Mouse (Mus musculus) left cerebral cortex, adult 9 months (tissue): Measurements from ENCODE around the gene Coa7.

Experiments used
- DNase-seq, 2 experiments: peaks; one replicate each; pipeline ENCODE4 v3.0.0; 2022; ENCODE audit warnings: low spot score in 2 of 2

Gene Coa7

DNA sequence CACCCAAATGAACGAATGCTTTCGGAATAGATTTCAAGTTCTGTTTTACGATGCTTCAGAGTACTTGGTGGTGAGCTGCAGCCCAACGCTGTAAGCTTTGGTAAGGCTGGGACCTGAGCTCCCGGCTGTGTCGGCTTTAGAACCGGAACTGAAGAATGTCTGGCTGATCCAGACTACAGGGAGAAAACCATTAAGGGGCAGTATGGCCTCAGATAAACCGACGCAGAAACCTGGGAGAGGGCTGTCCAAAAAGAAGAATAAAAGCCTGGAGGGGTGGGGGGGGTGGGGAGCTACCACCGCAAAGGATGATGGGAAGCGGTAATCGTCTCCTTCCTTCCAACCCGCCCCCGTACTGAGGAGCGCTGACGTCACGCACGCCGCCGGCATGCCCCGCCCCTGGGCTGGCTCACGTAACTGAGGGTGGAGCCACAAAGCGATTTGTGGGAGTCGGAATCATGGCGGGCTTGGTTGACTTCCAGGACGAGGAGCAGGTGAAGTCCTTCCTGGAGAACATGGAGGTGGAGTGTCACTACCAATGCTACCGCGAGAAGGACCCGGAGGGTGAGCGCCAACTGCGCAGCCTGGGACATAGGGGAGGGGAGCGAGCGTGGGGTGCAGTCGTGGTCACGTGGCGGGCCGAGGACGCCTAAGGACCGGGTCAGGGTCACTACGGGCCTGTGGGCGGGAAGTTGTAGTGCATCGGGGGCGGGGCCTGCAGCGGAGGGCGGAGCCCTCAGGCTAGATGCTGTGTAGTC is at the start of gene Coa7:
TSS of gene Coa7 (plus strand) at position 411 of the 755 bp plus-strand sequence.
- DNase-seq = peak; percentile 91 to 97

DNA sequence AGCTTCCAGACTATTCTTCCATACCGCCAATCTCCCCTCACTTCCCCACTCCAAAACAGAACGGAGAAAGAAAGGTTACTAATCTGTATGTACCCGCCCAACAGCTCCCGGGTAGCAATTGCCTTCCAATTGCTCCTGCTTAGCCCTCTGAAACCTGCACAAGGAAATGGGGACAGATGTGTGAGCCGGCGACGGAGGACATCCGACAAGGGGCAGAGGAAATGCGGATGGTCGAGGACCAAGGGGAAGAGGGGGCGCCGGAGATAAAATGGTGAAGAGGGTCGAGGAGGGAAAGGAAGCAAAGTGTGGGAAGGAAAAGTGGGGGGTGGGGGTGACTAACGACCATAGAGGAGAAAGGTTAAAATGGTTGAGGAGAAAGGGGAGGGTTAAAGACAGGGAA is 27.7 kb upstream of the Coa7 start:
- DNase-seq = no peak

DNA sequence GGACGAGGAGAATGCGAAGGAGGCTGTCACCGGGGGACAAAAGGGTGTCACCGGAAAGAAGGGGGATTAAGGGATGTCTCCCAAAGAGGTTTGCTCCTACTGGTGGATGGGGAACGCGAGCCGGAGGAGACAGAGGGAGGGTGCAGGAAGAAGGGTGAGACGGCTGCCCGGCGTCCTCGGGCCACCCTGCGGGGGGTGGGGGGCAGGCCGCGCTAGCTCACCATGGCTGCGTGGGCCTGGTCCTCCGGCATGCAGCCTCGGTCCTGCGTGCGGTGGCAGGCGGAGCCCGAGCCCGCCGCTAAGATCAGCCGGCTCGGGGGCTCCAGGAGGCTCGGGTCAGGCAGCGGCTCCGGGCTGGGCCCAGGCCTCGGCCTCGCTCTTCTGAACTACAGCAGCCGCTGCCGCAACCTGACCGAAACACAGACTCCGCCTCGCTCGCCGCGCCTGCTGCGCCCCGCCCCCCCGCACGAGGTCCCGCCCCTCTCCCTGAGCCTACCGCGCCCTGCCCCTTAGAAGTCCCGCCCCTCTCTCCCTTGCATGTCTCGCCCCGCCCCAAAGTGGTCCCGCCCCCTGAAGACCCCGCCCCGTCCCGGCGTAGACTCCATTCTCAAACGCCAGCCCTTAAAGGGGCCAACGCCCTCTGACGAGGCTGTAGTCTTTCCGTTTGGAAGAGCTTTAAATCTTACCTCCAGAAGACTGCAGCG is 27.1 kb upstream of the Coa7 start, which contains the start of gene Zyg11b:
TSS of gene Zyg11b (minus strand) at position 427 of the 704 bp plus-strand sequence.
- peak; percentile 59 to 75 for DNase-seq

DNA sequence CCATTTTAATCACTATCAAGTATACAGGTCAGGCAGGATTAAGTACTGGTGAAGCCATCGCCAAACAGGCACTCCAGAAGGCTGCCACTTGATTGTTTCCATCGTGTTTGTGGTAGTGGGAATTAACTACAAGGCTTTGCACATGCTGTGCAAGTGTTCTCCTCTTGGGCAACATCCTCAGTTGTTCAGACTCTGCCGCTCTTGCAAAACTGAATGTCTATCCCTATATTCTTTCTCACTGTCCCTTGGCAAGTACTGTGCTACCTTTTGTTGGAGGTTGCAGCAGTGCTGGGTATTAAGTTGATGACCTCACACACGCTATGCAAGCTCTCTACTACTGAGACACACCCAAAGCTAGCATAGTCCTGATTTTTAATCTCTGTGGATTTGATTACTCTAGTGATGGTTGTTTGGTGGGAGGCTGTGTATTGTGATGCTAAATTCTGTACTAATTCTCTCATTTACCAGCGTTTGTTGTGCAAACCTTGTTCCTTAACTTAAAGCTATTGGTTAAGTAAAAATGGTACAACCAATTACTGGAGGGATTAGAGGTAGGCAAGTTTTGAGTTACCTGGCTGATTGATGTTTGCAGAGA is 25.5 kb upstream of the Coa7 start:
- DNase-seq = no peak

DNA sequence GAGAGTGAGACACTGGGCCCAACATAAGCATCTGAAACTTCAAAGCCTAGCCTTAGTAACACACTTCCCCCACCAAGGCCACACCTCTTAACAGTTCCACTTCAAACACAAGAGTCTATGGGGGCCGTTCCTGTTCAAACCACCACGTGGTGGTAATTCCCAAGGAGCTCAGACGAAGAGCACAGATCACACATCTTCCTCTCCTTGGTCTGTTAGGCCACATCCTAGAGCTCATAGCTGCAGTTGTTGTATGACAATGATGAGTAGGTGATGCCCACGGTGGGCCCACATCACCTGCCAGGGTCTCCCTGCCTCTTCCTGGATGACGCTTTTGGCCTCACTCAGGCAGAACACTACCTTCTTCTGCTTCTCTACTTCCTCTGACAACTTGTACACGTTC is 17.2 kb upstream of the Coa7 start:
- no peak for DNase-seq

DNA sequence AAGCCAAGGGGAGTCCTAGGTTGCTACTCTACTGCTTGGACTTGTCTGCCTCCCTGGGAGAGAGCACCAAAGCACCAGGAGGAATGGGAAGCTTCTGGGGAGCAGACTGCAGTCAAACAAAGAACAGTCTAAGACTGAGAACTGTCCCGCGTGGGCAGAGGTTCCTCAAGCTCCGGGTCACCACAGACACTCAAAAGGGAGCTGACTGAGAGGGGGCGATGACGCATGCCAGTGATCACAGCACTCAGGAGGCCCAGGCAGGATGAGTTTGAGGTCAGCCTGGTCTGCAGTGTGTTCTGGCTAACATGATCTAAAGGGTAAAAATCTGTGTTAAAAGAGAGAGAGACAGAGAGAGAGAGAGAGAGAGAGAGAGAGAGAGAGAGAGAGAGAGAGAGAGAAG is 13.9 kb upstream of the Coa7 start:
- DNase-seq = no peak

DNA sequence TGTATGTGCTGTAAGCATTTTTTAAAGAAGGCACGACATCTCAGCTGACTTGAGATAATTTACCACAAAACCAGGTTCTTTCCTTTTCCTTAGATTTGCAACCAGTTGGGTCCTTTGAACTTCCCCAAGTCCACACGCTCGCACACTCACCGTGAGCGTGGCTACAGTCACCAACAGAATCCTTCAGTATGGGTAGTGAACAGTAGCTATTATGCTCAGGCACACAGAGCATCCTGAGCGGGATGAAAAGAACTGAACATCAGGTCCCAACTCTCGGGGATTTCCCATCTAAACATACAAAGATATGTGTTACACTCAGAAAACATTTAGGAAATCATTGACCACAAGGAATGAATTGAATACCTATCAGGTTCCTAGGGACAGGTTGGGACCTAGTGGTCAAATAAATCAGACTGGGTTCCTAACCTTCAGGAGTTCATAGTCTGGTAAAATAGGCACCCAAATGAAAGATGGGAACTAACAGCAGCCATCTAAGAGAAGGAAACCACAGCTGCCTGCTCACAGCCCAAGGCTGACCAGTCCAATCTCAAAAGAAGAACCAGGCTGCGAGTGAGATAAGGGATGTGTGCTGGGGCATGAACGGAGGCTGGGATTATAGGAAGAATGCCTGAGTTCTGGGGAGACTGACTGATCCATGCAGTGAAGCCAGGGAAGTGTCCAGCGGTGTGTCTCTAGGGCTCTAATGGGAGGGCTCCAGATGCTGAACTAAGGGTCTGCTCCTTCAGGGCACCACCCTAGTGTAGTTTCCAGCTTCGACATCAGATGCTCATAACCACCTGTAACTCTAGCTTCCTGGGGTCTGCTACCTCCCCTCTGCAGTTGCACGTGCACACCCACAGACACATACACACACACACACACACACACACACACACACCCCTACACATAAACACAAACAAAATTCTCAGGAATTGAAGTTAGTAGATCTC is 10.0 kb upstream of the Coa7 start:
- no peak for DNase-seq

DNA sequence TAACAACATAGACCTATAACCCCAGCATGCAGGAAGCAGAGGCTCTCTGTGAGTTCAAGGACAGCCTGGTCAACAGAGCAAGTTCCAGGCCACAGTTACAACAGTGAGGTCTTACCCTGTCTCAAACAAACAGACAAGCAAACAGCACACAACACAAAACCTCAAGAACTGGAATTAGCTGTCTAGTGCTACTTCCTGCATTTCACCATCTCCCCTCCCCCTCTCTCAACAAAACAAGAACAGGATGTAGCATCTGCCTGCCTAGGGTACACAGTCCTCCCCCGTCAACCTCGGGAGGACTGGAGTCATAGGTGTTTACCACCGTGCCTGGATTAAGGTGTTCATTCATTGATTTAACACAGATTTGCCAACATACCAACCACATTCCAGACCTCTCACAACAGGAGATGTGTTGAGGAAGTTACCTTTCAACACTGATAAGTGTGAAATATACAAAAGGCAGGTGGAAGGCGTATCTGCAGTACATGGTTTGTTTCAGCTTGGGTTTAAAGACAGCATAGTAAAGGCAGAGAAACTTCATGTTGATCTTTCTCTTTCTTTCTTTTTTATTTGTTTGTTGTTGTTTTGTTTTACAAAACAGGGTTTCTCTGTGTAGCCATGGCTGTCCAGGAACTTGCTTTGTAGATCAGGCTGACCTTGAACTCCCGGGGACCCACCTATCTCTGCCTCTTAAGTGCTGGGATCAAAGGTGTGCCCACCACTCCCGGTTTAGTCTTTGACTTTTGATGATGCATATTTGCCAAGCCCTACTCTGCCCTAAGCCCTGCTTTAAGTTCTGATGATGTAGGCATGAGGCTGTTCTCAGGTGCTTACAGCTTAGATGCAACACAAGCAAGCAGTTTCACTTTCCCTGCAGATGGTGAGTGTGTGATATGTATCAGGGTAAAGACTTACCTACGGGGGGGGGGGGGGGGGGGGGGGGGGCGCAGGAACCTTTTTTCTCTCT is 9.0 kb upstream of the Coa7 start:
- no peak for DNase-seq

DNA sequence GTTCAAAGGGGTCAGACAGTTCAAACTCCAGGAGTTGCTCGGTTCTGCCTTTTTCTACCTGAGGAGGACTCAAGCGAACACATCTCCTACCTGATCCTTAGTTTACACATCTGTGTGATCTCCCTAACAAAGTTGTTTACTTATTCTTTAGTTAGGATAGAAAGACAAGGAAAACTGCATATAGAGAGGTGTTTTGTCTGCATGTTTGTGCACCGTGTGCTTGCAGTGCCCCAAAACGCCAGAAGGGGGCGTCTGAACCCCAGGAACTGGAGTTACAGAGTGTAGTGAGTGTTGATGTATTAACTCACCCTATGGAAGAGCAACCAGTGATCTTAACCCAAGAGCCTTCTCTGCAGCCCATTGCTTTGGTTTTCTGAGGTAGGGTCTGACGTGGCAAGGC is 8.2 kb upstream of the Coa7 start:
- no peak for DNase-seq

DNA sequence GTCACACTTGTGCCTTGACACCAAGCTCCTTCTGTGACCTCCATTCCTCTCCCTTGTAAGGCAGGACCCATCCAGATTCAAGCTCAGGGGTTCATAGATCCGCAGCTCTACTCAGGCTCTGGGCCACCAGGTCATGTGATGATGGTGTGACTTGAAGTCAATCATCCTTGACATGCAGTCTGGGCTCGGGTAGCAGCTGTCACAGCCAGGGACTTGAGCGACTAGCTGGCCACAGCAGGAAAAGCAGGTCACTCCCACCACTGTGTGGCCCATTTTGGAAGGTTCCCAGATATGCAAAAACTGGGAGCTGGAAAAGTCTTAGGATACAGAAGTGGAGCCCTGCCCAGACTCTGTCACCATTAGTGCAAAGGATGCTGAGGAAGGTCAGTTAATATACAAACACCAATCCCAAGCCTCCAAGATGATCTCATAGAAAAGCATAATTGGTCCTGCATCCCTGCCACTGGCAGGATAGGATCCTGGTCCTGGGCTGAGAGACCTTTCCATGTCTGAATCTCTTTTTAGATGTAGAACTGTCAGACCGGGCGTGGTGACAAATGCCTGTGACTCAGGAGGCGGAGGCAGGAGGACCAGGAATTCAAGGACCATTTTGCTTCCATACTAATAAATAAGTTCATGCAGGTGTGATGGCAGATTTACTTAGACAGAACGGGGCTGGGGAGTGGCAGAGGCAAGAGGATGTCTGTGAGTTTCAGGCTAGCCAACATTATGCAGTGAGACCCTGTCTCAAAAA is 7.1 kb upstream of the Coa7 start:
- no peak for DNase-seq

DNA sequence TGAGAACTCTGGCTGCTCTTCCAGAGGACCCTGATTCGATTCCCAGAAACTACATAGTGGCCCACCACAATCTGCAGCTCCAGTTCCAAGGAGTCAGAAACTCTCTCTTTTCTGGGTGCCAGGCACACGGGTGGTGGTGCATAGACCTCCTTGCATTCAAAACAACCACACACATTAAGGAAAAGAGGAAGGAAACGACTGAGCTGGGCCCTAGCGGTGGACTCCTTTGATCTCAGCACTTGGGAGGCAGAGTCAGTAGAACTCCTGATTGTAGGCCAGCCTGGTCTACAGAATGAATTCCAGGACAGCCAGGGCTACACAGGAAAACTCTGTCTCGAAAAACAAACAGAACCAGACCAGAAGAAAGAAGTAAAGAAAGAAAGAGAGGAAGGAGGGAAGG is 4.4 kb upstream of the Coa7 start:
- no peak for DNase-seq

DNA sequence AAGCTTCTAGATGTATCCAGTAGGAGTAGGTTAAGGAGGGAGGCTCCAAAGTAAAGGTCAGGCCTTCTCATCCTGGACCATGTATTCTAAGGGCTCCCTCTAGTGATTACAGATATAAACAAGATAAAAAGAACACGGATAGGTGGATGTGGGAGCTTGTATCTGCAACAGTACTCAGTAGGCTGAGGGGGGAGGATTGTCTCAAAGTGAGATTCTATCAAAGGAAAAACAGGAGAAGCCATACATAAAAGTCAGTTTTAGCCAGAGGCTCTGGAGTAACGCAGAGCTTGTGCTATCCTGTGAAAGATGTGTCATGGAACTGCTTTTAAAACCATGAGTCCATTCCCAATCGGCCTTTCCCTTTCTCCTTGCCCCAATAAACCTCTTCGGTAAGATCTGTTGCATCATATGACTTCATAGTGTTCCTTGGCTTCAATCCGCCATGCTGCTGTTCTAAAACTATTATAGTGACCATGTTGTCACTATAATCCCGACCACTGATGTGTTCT is 815 bp upstream of the Coa7 start:
- peak in 1 of 2 experiments; percentile 49 for DNase-seq

DNA sequence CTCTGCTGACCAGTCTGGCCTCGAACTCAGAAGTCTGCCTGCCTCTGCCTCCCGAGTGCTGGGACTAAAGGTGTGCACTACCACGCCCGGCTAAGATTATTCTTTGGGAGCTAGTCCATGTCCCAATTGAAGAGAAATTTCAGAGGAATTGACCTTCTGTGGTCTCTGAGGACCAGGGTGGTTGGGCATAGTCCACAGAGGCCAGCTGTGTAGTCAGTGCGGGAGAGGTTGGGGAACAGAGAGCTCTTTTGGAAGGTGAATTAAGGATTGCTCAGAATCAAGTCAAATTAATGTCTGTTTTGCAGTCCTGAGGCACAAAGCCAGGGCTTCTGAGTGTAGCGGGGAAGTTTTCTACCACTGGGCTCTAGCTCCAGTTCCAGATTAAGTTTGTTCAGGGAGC is 1.9 kb downstream of the Coa7 start:
- DNase-seq = no peak

DNA sequence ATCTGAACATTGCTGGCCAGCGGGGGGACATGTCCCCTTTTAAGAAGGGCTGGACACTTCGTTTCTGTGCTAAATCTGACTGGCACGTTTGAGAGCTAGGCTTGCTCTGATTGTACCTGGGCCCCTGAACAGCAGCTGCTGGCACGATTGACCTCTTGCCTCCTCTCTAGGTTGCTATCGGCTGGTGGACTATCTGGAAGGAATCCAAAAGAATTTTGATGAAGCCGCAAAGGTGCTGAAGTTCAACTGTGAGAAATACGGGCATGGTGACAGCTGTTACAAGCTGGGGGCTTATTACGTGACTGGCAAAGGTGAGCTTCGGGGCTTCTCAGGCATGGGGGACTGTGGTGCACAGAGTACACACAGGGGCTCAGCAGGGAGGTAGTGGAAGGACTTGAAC is 4.1 kb downstream of the Coa7 start:
- no peak for DNase-seq

DNA sequence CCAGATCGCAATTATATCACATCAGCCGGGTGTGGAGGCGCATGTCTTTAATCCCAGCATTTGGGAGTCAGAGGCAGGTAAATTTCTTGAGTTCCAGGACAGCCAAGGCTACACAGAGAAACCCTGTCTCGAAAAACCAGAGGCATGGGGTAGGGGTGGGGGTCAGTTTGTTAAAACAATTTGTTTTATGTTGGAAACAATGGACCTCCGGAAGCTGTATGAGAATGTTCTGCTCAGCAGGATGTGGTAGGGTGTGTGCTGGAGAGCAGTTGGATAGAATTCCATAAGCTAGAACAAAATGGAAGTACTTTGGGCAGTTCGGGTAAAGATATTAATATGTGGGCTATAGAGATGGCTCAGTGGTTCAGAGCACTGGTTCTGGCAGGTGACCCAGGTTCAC is 7.5 kb downstream of the Coa7 start:
- no peak for DNase-seq

DNA sequence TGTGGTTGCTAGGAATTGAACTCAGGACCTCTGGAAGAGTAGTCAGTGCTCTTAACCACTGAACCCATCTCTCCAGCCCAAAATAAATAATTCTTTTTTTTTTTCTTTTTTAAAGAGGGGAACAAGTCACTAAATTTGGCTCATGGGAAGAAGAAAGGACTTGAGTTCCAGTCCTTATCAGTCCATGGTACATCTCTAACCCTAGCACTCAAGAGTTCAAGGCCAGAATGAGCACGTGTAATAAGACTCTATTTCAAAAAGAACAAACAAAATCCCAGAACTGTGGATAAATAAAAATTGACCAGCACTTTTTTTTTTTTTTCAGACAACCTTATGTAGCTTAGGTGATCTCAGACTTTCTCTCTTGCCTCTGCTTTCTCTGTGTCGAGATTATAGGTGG is 8.8 kb downstream of the Coa7 start:
- no peak for DNase-seq

DNA sequence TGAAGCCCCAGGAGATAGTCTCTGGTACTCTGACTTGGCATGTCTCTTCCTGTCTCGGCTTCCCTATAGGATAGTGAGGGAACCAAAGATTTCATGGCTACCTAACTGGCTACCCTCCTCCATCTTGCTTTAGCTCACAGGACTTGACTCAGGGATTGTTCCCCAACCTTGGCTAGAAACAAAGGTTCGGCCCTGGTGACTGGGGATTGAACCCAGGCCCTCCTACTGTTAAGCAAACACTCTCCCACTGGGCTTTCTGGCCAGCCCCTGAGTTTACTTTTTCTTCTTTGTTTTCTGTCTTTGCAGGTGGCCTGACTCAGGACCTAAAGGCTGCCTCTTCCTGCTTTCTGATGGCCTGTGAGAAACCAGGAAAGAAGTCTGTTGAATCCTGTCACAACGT is 9.9 kb downstream of the Coa7 start:
- DNase-seq = no peak

DNA sequence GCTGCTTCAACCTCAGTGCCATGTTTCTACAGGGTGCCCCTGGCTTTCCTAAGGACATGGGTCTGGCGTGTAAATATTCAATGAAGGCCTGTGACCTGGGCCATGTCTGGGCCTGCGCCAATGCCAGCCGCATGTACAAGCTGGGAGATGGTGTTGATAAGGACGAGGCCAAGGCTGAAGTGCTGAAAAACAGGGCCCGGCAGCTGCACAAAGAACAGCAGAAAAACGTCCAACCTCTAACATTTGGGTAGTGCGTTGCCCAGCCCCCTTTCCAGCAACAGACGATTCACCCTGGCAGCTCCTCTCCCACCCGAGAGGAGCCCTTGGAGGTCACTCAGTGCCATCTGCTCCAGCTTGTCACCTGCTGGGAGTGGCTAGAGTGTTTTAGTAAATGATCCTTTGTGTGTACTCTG is 10.4 kb downstream of the Coa7 start:
- DNase-seq = peak in 1 of 2 experiments; percentile 22

DNA sequence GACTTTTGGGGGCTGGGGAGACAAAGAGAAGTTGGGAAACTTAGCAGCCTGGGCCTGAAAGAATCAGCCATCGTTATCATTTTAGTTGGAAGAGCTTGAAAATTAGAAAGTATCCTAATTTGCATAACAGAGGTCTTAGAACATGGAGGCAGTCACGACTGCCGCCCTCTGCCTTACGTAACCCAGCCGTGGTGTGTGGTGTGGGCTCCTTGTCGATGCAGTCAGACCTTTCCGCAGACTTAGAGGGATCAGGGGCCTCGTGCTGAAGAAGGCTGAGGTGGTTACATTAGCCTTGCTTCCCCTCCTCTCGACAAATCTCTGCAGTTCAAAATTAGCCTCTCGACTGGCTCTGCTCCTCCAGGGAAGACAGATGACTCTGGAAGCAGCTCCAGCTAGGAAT is 10.9 kb downstream of the Coa7 start:
- DNase-seq = peak in 1 of 2 experiments; percentile 71

DNA sequence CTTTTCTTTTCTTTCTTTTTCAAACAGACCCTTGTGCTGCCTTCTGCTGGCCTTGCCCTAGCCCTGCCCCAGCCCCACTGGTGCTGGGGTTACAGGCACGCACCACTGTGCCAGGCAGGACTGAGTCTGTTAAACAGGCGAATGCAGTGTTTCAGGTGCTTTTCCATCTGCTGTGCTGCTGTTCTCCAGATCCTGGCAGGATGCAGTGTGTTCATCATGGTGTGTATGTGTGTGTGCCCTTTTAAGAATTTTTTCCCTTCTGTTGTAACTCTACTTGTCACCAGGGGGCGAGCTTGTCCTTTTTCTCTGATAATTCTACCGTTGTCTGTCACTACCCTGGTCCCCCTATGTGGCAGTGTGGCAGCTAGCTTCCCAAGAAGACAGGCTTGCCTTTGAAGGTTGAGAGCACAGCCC is 11.3 kb downstream of the Coa7 start:
- DNase-seq = peak in 1 of 2 experiments; percentile 73
